Mouse (Mus musculus) hindbrain, embryonic 11.5 days (tissue): ENCODE data around the gene Lgr5. TPM values are rescaled to one million over a fixed set of nuclear protein-coding genes. Genes with fewer than 3 reads are reported as not detected.

Experiments
- ATAC-seq: fragments of 200-750 bp; cut with Nextera tagmentation; 2 replicates; pipeline ENCODE4 v1.8.0; 2017; ENCODE audit warnings: mild to moderate bottlenecking, moderate TSS enrichment, moderate library complexity; ENCODE audit not compliant: low FRiP score
- DNase-seq: peaks from one replicate; pipeline ENCODE4 v3.0.0-alpha.2; 2015; ENCODE audit warnings: low spot score
- H3K27ac ChIP-seq: fragments of 300-500 bp; sonication (generic); 2 replicates; pipeline ENCODE4 v1.5.1; 2014; ENCODE audit warnings: mild to moderate bottlenecking, low read depth, low read length
- H3K27me3 ChIP-seq: fragments of 300-500 bp; sonication (generic); 2 replicates; pipeline ENCODE4 v1.6.1; 2014; ENCODE audit warnings: mild to moderate bottlenecking, low read length, moderate library complexity, mixed read lengths; ENCODE audit not compliant: control insufficient read depth, insufficient read depth
- H3K36me3 ChIP-seq: fragments of 300-500 bp; sonication (generic); 2 replicates; pipeline ENCODE4 v1.6.1; 2014; ENCODE audit warnings: mild to moderate bottlenecking, low read length, moderate library complexity, mixed read lengths; ENCODE audit not compliant: control insufficient read depth, insufficient read depth
- H3K4me1 ChIP-seq: fragments of 300-500 bp; sonication (generic); replicated peaks from 2 replicates; pipeline ENCODE4 v1.6.1; 2014; ENCODE audit warnings: low read length, mixed read lengths; ENCODE audit not compliant: control insufficient read depth, insufficient read depth
- H3K4me2 ChIP-seq: fragments of 300-500 bp; sonication (generic); replicated peaks from 2 replicates; pipeline ENCODE4 v1.6.1; 2014; ENCODE audit warnings: mild to moderate bottlenecking, low read depth, low read length
- H3K4me3 ChIP-seq: fragments of 300-500 bp; sonication (generic); 2 replicates; pipeline ENCODE4 v1.5.1; 2014; ENCODE audit warnings: low read depth, low read length
- H3K9ac ChIP-seq: fragments of 300-500 bp; sonication (generic); 2 replicates; pipeline ENCODE4 v1.6.1; 2014; ENCODE audit warnings: low read depth, low read length
- H3K9me3 ChIP-seq: fragments of 300-500 bp; sonication (generic); 2 replicates; pipeline ENCODE4 v1.6.1; 2016; ENCODE audit warnings: low read length; ENCODE audit not compliant: control insufficient read depth
- WGBS: fragments of 180-500 bp; shearing (Covaris S2); extraction: QIAGEN DNeasy Blood & Tissue Kit; methylation state at CpG from one replicate; pipeline ENCODE4 v1.1.7; 2014; 5-methylcytosine and 5-hydroxymethylcytosine counted together
- polyA plus RNA-seq: library from polyadenylated mRNA; unstranded; fragments of >200 nt; fragmentation: Nextera tagmentation; extraction: Ambion mirVana; gene quantifications from 2 replicates; pipeline ENCODE4 v1.2.1, GENCODE M21; 2014

Gene Lgr5
- polyA plus RNA-seq, 1 experiment from 2014 or later: 6.4 TPM

GRCm38 (mm10) chr10:115593651-115594050, 6.1 kb upstream of the Lgr5 start:
- H3K27me3 ChIP-seq: no peaks in the 10 kb centered on the region
- no peak overlapping the region for H3K4me2 ChIP-seq
- DNase-seq (no peak), ATAC-seq (no peak)
- H3K9me3 ChIP-seq: no peaks in the 10 kb centered on the region
- H3K9ac ChIP-seq: no peak overlapping the region
- H3K4me1 ChIP-seq: no peaks in the 10 kb centered on the region
- H3K36me3 ChIP-seq: no peaks in the 10 kb centered on the region
- WGBS: 90% methylated on average over 6 of the region's 6 CpGs
- H3K27ac ChIP-seq: no peak overlapping the region
- no peak overlapping the region for H3K4me3 ChIP-seq

- no peak for DNase-seq
Measured at GRCm38 (mm10) chr10:115593221-115593620, 5.6 kb upstream of the Lgr5 start.

GRCm38 (mm10) chr10:115587979-115588378, 399 bp upstream of the Lgr5 start:
- 0% methylated on average over 7 of the region's 7 CpGs for WGBS

More at GRCm38 (mm10) chr10:115593221-115593620, 5.6 kb upstream of the Lgr5 start:
- WGBS: 59% methylated on average over 11 of the region's 11 CpGs
- Histone ChIP-seq H3K9me3 (no peaks in the 10 kb centered on the region), H3K4me3 (no peak overlapping the region), H3K4me1 (no peaks in the 10 kb centered on the region; the same call in 1 of the 2 replicates), H3K27me3 (no peaks in the 10 kb centered on the region), H3K4me2 (no peak overlapping the region), H3K36me3 (no peaks in the 10 kb centered on the region), H3K27ac (no peak overlapping the region), H3K9ac (no peak overlapping the region)
- ATAC-seq: no peak

GRCm38 (mm10) chr10:115586246-115587231, 1.0 kb downstream of the Lgr5 start:
- ATAC-seq: peak; percentile 81
- Histone ChIP-seq H3K27me3 (peaks cover 22% of the 10 kb centered on the region; the same call in 1 of the 2 replicates), H3K9ac (peak overlapping the region; percentile 40), H3K4me1 (peaks cover 2% of the 10 kb centered on the region), H3K9me3 (no peaks in the 10 kb centered on the region), H3K27ac (no peak overlapping the region), H3K4me2 (peak overlapping the region; percentile 92), H3K36me3 (no peaks in the 10 kb centered on the region), H3K4me3 (peak overlapping the region; percentile 58)
- WGBS: under 1% methylated on average over 41 of the region's 41 CpGs
- peak; percentile 58 for DNase-seq

More at GRCm38 (mm10) chr10:115587979-115588378, 399 bp upstream of the Lgr5 start:
- H3K4me3 ChIP-seq: peak overlapping the region; percentile 58
- H3K4me1 ChIP-seq: peaks cover 2% of the 10 kb centered on the region
- H3K27ac ChIP-seq: no peak overlapping the region
- DNase-seq (no peak), ATAC-seq (no peak)
- peak overlapping the region; percentile 92 for H3K4me2 ChIP-seq
- peaks cover 22% of the 10 kb centered on the region; the same call in 1 of the 2 replicates for H3K27me3 ChIP-seq
- H3K36me3 ChIP-seq: no peaks in the 10 kb centered on the region
- no peaks in the 10 kb centered on the region for H3K9me3 ChIP-seq
- H3K9ac ChIP-seq: peak overlapping the region; percentile 35

- ATAC-seq (no peak), DNase-seq (peak; percentile 53)
- Histone ChIP-seq H3K9me3 (no peaks in the 10 kb centered on the region), H3K9ac (peak overlapping the region; percentile 40; the same call in 1 of the 2 replicates), H3K4me3 (peak overlapping the region; percentile 58), H3K4me2 (peak overlapping the region; percentile 92), H3K4me1 (peaks cover 2% of the 10 kb centered on the region), H3K27me3 (peaks cover 22% of the 10 kb centered on the region; the same call in 1 of the 2 replicates), H3K27ac (no peak overlapping the region), H3K36me3 (no peaks in the 10 kb centered on the region)
- WGBS: under 1% methylated on average over 21 of the region's 21 CpGs
Measured at GRCm38 (mm10) chr10:115585491-115586245, 1.9 kb downstream of the Lgr5 start.

GRCm38 (mm10) chr10:115584656-115585055, 2.9 kb downstream of the Lgr5 start:
- H3K4me2 ChIP-seq: no peak overlapping the region
- 22% methylated on average over 13 of the region's 14 CpGs for WGBS
- H3K27ac ChIP-seq: no peak overlapping the region
- H3K27me3 ChIP-seq: peaks cover 22% of the 10 kb centered on the region; the same call in 1 of the 2 replicates
- no peak overlapping the region for H3K4me3 ChIP-seq
- H3K36me3 ChIP-seq: no peaks in the 10 kb centered on the region
- ATAC-seq: no peak
- DNase-seq: peak; percentile 48
- H3K9me3 ChIP-seq: no peaks in the 10 kb centered on the region
- no peak overlapping the region for H3K9ac ChIP-seq
- H3K4me1 ChIP-seq: peaks cover 2% of the 10 kb centered on the region

GRCm38 (mm10) chr10:115583071-115583470, 4.5 kb downstream of the Lgr5 start:
- Histone ChIP-seq H3K4me3 (no peak overlapping the region), H3K4me2 (no peak overlapping the region), H3K36me3 (no peaks in the 10 kb centered on the region), H3K9ac (no peak overlapping the region), H3K4me1 (peaks cover 2% of the 10 kb centered on the region), H3K9me3 (no peaks in the 10 kb centered on the region), H3K27ac (no peak overlapping the region), H3K27me3 (peaks cover 22% of the 10 kb centered on the region; the same call in 1 of the 2 replicates)
- DNase-seq (no peak), ATAC-seq (no peak)
- whole genome bisulfite sequencing: 88% methylated on average over 3 of the region's 3 CpGs

GRCm38 (mm10) chr10:115581971-115582370, 5.6 kb downstream of the Lgr5 start:
- Histone ChIP-seq H3K9ac (no peak overlapping the region), H3K27ac (no peak overlapping the region), H3K9me3 (no peaks in the 10 kb centered on the region), H3K27me3 (peaks cover 22% of the 10 kb centered on the region; the same call in 1 of the 2 replicates), H3K4me2 (no peak overlapping the region), H3K4me3 (no peak overlapping the region), H3K36me3 (no peaks in the 10 kb centered on the region), H3K4me1 (peaks cover 2% of the 10 kb centered on the region; the same call in 1 of the 2 replicates)
- ATAC-seq (no peak), DNase-seq (no peak)
- 83% methylated on average over 9 of the region's 9 CpGs for WGBS
